Mouse (Mus musculus): ENCODE measurements around the gene Ms4a12.
A peak's percentile ranks its signal among the peaks of the same experiment; 100 is the strongest.
"Not testable (repeated sequence)": the region's sequence is repeated elsewhere in the genome, so short reads cannot be mapped to it uniquely, and the experiment has no call there.

The Ms4a12 gene

DNA sequence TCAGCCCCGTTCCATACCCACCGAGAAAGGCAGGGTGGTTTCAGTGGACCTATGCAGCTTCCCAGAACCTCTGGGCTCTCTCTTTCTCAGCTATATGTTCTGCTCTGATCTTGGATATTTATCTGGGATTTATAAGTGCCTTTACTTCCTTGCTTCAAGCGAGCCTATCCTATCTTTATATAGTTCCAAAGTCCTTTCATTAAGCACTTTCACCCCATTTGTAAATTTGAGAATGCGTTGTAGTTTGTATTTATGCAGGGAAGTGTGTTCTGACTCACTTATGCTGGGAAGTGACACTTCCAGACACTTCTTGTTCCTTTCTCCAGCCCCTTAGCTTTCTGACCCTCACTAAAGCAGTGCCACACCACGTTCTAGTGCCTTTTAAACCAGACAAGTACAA, at the start of gene Ms4a12:
Gene Ms4a12 (minus strand): TSS at position 101 of the 400 bp plus-strand sequence.
- DNase-seq = no peak

DNA sequence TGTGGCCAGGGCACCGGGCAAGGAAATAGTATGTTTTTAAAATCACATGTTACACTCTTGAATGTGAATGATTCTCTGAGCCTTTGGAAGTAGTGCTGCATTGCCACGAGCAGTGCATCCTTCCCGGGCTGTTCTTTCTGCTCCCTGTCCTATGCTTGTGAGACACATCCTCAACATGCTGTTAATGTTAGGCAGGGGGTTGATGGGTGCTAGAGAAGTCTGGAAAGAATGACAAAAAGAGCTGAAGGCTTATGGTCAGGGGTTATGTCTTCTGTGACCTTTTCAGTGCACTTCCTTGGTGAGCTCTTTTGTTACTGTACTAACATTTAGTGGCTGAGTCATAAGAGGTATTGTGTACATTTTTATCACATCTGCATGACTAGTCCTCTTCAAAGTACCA, 48.0 kb upstream of the Ms4a12 start:
- no peak for DNase-seq

DNA sequence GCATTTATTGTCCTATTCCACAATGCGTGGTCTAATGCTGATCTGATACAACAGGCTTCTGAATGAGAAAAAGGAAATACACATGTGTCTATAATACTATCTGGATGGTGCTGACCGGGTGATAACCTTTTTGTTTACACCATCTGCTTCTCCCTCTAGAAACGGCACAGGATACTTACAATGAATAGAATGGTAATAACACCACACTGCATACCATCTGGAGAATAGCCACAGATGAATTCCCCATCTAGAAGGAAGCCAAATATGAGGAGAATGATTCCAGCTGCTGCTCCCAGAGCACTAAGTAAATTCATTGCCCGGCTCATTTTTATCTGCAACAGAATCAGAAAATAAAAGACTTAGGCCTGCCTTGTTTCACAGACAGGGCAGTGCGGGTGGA, 44.2 kb upstream of the Ms4a12 start:
- no peak for DNase-seq

DNA sequence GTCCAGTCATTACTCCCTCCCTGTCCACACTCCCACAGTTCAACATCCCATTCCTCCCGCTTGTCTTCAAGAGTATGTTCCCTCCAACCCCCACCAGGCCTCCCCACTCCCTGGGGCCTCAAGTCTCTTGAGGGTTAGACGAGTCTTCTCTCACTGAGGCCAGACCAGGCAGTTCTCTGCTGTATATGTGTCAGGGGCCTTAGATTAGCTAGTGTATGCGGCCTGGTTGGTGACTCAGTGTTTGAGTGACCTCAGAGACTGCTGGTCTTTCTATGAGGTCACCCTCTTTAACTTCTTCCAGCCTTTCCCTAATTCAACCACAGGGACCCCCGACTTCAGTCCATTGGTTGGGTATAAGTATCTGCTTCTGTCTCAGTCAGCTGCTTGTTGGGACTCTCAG, 34.7 kb upstream of the Ms4a12 start:
- no peak for DNase-seq

DNA sequence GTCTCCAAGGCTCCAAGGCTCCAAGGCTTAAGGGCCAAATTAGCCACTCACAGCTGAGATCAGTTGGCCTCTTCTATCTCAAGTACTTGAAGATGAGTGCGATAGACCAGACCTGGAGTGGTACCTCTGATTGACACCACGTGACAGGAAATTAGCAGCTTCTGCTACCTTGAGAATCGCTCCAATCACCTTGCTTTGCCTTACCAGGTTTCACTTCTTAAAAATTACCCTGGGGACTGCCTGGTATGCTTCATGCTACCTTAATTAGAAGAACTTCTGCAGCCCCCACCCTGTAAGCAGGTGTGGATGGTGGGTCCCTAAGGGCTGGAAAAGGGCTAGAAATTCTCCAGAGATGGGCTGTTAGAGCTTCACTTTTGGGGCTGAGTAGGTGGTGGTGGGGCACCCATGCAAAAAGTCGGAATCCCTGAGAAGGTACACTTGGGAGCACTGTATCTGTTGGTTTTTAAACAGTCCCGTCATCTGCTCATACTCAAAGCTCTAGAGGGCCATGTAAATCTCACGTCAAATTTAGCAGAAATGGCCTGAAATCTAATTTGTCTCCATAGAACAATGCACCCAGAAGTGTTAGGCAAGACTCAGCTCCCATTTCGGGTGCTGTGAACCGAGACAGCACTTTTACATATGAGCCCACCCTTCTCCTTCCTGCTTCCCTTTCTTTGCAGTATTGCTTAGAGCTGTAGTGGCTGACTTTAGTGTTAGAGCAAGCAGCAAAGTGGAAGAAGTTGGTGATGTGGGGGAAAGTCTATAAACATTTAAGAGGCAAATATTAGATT, 34.0 kb upstream of the Ms4a12 start, which contains the start of gene Ms4a1:
Gene Ms4a1 (minus strand): TSS at position 190 of the 794 bp plus-strand sequence.
- no peak for DNase-seq

DNA sequence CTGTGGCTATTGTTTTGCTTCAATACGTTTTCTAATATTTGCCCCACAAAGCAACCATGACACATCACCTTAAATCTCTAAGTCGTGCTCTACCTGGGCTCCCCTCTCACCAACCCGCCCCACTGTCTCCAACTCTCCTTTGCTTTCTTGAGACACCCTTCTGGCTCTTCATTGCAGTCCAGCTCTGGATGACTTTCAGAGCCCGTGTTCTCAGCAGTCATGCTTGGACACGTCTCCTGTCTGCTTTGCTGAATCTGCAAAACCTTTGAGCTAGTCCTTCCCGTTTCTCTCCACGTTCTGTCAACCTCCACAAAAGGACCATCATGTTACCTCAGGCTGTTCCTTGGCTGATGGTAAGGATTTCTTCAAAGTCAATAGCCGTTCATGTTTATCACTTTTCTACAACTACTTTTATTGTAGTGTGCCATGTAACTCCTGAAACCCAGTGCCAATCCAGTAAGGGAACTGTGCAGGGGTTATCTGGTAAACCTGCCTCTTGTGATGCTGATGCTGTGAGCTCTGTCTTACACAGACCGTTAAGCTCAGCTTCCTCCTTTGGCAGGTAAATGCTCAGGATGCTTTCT, 32.4 kb upstream of the Ms4a12 start:
- no peak for DNase-seq

DNA sequence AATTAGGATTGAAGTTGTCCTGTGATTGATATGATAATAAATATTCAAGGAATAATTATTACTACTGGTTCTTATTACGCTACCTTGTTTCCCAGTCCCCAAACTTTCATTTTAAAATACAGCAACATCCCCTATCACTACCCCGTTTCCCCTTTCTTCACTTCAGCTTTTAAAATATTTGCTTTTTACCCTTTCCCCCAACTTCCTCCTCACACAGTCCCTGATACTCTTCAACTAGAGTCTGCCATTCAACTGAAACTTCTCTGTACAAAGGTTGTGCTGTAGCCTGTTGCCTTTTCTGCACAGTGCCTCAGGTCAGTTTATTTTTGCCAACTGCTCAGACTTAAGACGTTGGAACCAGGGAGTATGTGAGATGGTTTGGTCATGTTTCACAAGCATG, 31.3 kb upstream of the Ms4a12 start:
- DNase-seq = no peak

DNA sequence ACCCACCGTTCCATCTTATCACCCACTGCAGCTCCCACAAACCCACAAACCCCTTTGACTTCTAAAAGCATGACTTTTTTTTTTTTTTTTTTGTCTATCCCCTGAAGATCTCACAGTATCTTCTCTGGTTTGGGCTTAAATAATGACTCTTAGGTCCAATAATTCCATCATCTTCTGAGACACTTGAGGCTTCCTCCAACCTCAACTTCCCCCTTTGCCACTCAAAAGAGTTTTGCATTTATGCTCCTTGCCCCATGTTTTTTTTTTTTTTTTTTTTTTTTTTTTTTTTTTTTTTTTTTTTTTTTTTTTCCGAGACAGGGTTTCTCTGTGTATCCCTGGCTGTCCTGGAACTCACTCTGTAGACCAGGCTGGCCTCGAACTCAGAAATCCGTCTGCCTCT, 30.7 kb upstream of the Ms4a12 start:
- DNase-seq = not testable (repeated sequence)

DNA sequence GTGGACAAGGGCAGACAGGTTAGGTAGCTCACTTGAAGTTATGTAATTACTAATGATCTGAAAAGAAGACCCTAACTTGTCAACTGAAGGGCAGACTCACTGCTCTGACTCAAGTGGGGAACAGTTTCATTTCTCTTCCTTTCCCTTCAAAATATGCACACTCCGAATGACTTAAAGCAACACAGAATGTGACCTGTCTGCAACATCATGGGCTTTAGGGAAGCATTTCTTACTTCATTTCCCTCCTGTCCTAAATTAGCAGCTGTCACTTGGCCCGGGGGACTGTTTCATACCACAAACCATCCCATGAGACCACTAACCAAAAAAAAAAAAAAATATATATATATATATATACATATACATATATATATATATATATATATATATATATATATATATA, 29.3 kb upstream of the Ms4a12 start:
- no peak for DNase-seq

DNA sequence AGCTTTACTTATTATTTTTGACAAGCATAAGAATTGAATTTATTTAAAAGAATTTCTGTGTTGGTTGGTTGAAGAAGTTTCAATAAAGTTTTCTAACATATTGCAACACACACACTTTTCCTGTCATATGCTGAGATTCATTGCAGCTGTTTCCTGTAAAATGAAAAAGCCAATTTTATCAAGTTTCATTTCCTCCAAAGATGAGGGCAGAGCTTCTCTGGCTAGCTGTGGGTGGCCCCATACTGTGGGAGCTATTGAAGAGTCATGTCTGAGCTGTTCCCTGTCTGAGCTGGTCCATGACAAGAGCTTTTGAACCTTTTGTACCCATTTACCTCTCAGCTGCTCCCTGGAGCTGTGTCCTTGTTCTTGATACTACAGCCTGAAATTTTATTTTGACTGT, 12.0 kb upstream of the Ms4a12 start:
- no peak for DNase-seq

DNA sequence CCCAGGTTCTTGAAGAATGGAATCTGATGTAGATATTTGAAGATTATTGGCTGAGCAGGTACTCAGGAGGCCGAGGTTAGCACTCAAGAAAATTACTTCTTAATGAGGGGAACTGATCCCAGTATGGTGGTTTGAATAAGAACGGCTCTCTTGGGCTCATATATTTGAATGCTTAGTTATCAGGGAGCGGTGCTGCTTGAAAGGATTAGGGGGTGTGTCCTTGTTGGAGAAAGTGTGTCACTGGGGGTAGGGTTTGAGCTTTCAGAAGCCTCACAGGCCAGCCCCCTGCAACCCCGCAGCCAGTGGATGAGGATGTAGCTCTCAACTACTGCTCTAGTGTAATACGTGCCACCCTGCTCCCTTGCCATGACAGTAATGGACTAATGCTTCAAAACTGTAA, 10.3 kb upstream of the Ms4a12 start:
- no peak for DNase-seq

DNA sequence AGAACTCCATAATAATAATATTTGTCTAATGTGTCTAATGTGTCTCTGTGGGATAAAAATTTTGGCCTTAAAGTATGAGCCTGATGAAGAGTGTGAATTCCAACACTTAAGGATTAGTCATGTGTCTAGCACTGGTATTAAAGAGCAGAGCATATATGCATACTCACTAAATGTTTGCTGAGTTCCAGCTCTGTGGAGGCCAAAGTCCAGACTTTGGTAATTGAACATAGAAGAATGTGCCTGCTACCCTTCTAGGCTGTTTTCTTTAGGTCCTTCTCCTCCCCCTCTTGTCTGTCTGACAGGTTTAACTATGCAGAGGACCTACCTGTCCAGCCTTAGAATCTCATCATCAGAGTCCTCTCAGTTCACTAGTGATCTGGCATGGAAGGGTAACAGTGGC, 3.6 kb upstream of the Ms4a12 start:
- no peak for DNase-seq

DNA sequence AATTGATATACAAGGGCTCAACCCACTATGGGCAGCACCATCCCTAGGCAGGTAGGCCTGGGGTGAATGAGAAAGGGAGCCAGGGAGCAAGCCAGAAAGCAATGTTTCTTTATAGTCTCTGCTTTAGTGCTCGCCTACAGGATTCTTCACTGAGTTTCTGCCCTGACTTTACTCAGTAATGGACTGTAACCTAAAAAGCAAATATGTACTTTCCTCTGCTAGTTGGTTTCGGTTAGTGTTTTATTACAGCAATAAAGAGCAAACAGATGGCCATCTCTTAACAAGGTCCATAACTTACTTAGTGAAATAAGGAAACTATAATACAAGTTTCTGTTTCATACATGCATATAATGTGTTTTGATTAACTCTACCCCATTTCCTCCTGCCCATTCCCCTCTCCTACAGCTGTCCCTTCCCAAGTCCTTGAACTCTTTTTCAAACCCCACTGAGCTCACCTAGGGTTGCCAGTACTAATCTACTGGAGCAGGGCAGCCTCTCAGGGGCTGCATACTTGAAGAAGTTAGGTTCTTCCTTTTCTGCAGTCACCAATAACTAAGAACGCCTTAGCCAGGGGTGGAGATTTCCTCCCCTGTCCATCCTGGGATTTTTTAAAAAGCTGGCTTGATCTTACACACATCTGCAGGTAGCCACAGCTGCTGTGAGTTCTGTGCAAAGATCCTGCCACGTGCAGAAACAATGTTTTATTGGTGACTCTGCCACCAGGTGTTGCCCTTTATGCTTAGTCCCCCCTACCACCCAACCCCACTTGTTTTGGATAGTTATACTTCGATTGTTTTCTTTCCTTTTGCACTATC, 2.9 kb upstream of the Ms4a12 start:
- DNase-seq = no peak

DNA sequence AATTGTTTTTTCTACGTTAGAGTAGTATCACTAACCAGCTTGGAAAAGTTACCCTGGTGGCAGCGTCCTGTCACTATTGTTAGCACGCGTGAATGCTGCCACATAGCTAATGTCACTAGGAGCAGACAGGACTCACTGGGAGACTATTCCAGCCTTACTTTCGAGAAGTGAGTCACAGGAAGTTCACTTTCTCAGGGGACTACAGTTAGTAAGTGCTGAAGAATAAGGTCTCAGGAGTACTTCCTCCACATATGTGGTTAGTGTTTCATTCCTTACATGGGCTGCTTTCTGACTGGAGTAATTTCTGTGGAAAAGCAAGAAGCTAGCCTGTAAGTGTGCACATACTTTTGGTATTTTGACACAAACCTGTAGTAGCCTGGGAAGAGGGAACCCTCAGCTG, 2.0 kb upstream of the Ms4a12 start:
- DNase-seq = no peak

DNA sequence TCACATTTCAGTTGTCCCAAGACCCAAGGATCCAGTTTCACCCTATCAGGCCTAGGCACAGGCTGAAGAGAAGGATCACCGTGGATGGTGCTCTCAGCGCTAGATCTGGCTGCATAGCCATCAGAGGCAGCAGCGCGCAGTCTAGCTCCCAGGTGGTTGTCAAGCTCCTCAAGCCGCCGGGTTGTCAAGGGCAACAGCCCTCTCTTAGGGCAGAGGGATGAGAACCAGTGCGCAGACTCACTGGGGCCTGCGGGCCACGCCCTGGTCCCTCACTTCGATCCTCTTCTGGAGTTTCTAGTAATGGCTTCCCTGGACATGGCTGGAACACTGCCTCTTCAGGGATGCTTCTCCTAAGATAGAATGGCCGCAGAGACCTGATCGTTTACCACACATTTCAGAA, 35.7 kb downstream of the Ms4a12 start, which contains the start of gene Ms4a13:
Gene Ms4a13 (minus strand): TSS at position 192 of the 400 bp plus-strand sequence.
- no peak for DNase-seq

DNA sequence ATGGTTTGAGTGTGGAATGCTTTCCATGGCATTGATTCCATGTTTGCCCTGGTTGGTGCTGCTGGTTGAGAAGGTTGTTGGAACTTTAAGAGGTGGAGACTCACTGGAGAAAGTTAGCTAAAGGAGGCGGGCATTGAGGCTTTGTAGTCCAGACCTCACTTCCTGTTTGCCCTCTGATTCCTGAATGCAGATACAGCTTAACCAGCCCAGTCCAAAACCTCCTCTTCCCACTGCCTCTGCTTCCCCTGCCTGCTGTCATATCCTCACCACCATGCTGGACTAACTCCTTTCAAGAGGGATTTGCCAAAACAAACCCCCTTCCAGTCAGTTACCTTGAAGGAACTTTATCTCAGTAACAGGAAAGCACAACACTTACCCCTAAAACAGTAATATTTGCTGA, 39.7 kb downstream of the Ms4a12 start:
- no peak for DNase-seq

DNA sequence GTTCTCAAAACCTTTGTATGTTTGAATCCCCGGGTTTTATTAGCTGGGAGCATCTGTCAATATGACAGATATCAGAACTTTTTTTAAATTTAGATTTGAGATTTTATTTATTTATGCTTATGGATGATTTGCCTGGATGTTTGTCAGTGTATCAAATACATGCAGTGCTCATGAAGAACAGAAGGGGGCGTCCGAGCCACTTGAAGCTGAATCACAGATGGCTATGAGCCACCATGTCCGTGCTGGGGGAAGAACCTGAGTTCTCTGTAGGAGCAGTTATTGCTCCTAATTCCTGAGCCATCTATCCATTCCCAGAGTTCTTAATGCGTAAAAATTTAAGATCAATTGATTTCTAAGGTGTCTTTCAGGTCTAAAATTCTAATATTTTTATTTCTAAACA, 48.1 kb downstream of the Ms4a12 start:
- DNase-seq = peak; percentile 2

DNA sequence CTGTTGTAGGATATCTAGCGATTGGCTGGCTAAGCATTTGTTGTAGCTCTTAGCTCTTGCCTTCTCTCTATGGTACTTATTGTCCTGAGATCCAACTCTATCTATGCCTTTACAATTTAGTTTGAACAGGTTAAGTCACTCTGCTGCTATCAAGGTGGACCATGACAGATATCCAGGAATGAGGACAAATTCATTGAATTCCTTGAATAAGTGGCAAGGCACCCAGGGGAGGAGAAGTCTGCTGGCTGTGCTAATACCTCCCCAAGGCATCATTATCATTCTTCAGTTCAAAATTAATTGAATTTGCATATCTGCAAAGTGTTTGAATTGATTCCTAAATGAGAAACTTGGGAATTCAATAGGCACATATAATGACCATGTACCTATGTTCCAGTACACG, 54.8 kb downstream of the Ms4a12 start:
- no peak for DNase-seq

DNA sequence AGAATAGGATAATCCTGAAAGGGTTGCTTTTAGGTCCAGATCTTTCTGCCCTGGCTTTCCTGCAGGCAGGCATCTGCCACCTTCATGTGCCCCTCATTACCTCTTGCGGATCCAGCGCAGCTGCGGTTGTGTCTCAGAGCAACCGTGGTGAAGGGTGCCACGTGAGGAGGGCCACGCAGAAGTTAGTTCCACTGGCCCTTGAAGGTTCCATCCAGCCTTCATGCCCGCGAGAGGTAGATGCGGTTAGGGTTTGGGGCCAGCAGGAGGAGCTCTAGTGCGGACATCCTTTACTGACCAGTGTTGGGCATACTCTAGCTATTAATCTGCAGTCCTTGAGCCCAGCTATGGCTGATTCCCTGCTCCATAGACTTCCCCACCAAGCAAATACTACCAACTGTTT, 67.1 kb downstream of the Ms4a12 start, which contains the start of gene 1700025F22Rik:
Gene 1700025F22Rik (minus strand): TSS at position 149 of the 400 bp plus-strand sequence.
- DNase-seq = no peak
